In genomic region chr7:134231378-134232346, GRCm38 (mm10) we compare ENCODE assay signal across 14 mouse cellular contexts. TPM values are rescaled to one million over a fixed set of nuclear protein-coding genes. Genes with fewer than 3 reads are reported as not detected.
A peak's percentile ranks its signal among the peaks of the same experiment; 100 is the strongest.
DNase-seq lines count a peak whose midpoint lies in the region; ATAC-seq and TF ChIP-seq lines count a peak whose summit lies in the region.
"Had no signal": no experiment of that assay in that cellular context is flagged by ENCODE, and none has a peak within 500 bp of the region (broad histone marks: within the 10 kb centered on the region; RNA-seq: fewer than 3 reads in every experiment).

Gene Adam12, minus strand, starts transcription at chr7:134232146.

- H3K27me3 ChIP-seq in cerebellum, adult 2 months (ENCODE audit: control insufficient read depth, insufficient read depth, low read length), result no peaks in the 10 kb centered on the region
- no peaks in the 10 kb centered on the region for H3K27me3 ChIP-seq in liver, embryonic 11.5 days (replicated peaks; ENCODE audit: control insufficient read depth, insufficient read depth, low read length)
- H3K27me3 ChIP-seq in liver, postnatal 0 days (ENCODE audit: insufficient read depth, low read length), result no peaks in the 10 kb centered on the region
- H3K27me3 ChIP-seq in midbrain, embryonic 11.5 days (ENCODE audit: control insufficient read depth, insufficient read depth, low read length), result no peaks in the 10 kb centered on the region
- H3K27me3 ChIP-seq: CH12.LX had no signal

- TF ChIP-seq EP300 in liver, postnatal 0 days (IDR thresholded peaks at IDR 0.05; ENCODE audit: low read depth), result no peak

- no peak within 1 kb of the TSS for H3K9ac ChIP-seq in liver, embryonic 11.5 days (ENCODE audit: low read depth, low read length)
- H3K9ac ChIP-seq in liver, postnatal 0 days (replicated peaks), result no peak within 1 kb of the TSS
- no peak within 1 kb of the TSS for H3K9ac ChIP-seq in midbrain, embryonic 11.5 days (ENCODE audit: low read length)
- H3K9ac ChIP-seq: limb, embryonic 15.5 days had no signal

- H3K27ac ChIP-seq in cerebellum, adult 2 months (ENCODE audit: insufficient read depth, low read length), result 0 out of 2 replicates have a peak within 1 kb of the TSS, but pooled peaks have one; percentile 30
- no peak within 1 kb of the TSS for H3K27ac ChIP-seq in liver, embryonic 11.5 days (ENCODE audit: low read depth, low read length)
- H3K27ac ChIP-seq in liver, postnatal 0 days (ENCODE audit: low read depth), result no peak within 1 kb of the TSS
- H3K27ac ChIP-seq in midbrain, embryonic 11.5 days (ENCODE audit: low read depth, low read length), result no peak within 1 kb of the TSS
- H3K27ac ChIP-seq: hindbrain, embryonic 10.5 days; limb, embryonic 15.5 days had no signal

- H3K36me3 ChIP-seq in liver, embryonic 11.5 days (ENCODE audit: control insufficient read depth, insufficient read depth, low read length), result no peaks in the 10 kb centered on the region
- no peaks in the 10 kb centered on the region for H3K36me3 ChIP-seq in liver, postnatal 0 days (replicated peaks; ENCODE audit: insufficient read depth, low read length)
- no peaks in the 10 kb centered on the region for H3K36me3 ChIP-seq in midbrain, embryonic 11.5 days (ENCODE audit: control insufficient read depth, insufficient read depth, low read length)
- H3K36me3 ChIP-seq: hindbrain, embryonic 10.5 days; limb, embryonic 15.5 days had no signal

- TF ChIP-seq POLR2A in cerebellum, adult 2 months (IDR thresholded peaks at IDR 0.05; ENCODE audit: borderline replicate concordance, insufficient read depth, low read length), result no peak

- no peak within 1 kb of the TSS for H3K4me3 ChIP-seq in cerebellum, adult 2 months (replicated peaks; ENCODE audit: insufficient read depth, low read depth, low read length)
- no peak within 1 kb of the TSS for H3K4me3 ChIP-seq in liver, embryonic 11.5 days (ENCODE audit: low read depth, low read length)
- no peak within 1 kb of the TSS for H3K4me3 ChIP-seq in liver, postnatal 0 days (ENCODE audit: low read depth, low read length)
- H3K4me3 ChIP-seq in midbrain, embryonic 11.5 days (ENCODE audit: low read depth, low read length), result no peak within 1 kb of the TSS
- H3K4me3 ChIP-seq: hindbrain, embryonic 10.5 days; limb, embryonic 15.5 days had no signal

- no peak for TF ChIP-seq CTCF in cerebellum, adult 2 months (IDR thresholded peaks at IDR 0.05; ENCODE audit: borderline replicate concordance, insufficient read depth, low read depth, low read length)
- no peak for TF ChIP-seq CTCF in liver, postnatal 0 days (IDR thresholded peaks at IDR 0.05; ENCODE audit: low read depth)

- no peaks in the 10 kb centered on the region for H3K4me1 ChIP-seq in cerebellum, adult 2 months (ENCODE audit: control insufficient read depth, insufficient read depth, low read length)
- 0 out of 2 replicates have a peak, but pooled peaks cover 2% of the 10 kb centered on the region for H3K4me1 ChIP-seq in liver, embryonic 11.5 days (replicated peaks; ENCODE audit: control insufficient read depth, insufficient read depth, low read length)
- no peaks in the 10 kb centered on the region; the same call in 1 of the 2 replicates for H3K4me1 ChIP-seq in liver, postnatal 0 days (ENCODE audit: insufficient read depth)
- peaks cover 8% of the 10 kb centered on the region for H3K4me1 ChIP-seq in midbrain, embryonic 11.5 days (ENCODE audit: control insufficient read depth, insufficient read depth, low read length)

- no peak for DNase-seq in cerebellum, adult 2 months
- no peak for DNase-seq in cerebellum, adult 11-12 months
- no peak for DNase-seq in liver, embryonic 11.5 days (ENCODE audit: low spot score)
- DNase-seq in liver, postnatal 0 days, result no peak
- peak; percentile 49 for DNase-seq in adipocyte (ENCODE audit: low spot score)
- DNase-seq in thymus, postnatal 0 days (ENCODE audit: low spot score), result peak; percentile 70
- no peak for DNase-seq in right cerebral cortex, postnatal 10 days (ENCODE audit: low spot score in 2 of 2)
- DNase-seq in midbrain, embryonic 11.5 days (ENCODE audit: low spot score, missing footprints), result no peak
- DNase-seq: cerebellum, postnatal 14 days; kidney, adult 8-10 months; right cerebral cortex, postnatal 4 days had no signal

- H3K9me3 ChIP-seq in liver, embryonic 11.5 days (ENCODE audit: control insufficient read depth, low read length), result no peaks in the 10 kb centered on the region
- H3K9me3 ChIP-seq in liver, postnatal 0 days (ENCODE audit: low read length), result no peaks in the 10 kb centered on the region
- no peaks in the 10 kb centered on the region for H3K9me3 ChIP-seq in midbrain, embryonic 11.5 days (ENCODE audit: control insufficient read depth, low read length)
- H3K9me3 ChIP-seq: hindbrain, embryonic 10.5 days; limb, embryonic 15.5 days had no signal

- no peak within 1 kb of the TSS for H3K4me2 ChIP-seq in liver, embryonic 11.5 days
- H3K4me2 ChIP-seq in liver, postnatal 0 days (ENCODE audit: low read depth, low read length), result no peak within 1 kb of the TSS
- H3K4me2 ChIP-seq in midbrain, embryonic 11.5 days, result no peak within 1 kb of the TSS
- H3K4me2 ChIP-seq: limb, embryonic 15.5 days had no signal

- ATAC-seq in liver, embryonic 11.5 days (replicated peaks; ENCODE audit: low FRiP score), result no peak
- ATAC-seq in liver, postnatal 0 days, result no peak
- no peak for ATAC-seq in midbrain, embryonic 11.5 days (ENCODE audit: low FRiP score)

- 83% methylated on average over 14 of the region's 14 CpGs for WGBS in cerebellum, adult 2 months
- WGBS in liver, embryonic 11.5 days, result 73% methylated on average over 14 of the region's 14 CpGs
- WGBS in liver, postnatal 0 days (ENCODE audit: insufficient replicate concordance), result 62% methylated on average over 14 of the region's 14 CpGs
- 81% methylated on average over 14 of the region's 14 CpGs for WGBS in midbrain, embryonic 11.5 days

RNA-seq across cellular contexts. Expression of gene Adam12, which starts in this region (rescaled TPM):
- 1.4 and 1.7 TPM in 2 replicates for polyA plus RNA-seq in cerebellum, adult 2 months (2012; rRNA removed)
- polyA plus RNA-seq in liver, embryonic 11.5 days (2014; fragmentation: Nextera tagmentation; extraction: Ambion mirVana), result 11.0 and 11.8 TPM in 2 replicates
- polyA plus RNA-seq in liver, postnatal 0 days (2015; fragmentation: Nextera tagmentation; extraction: Ambion mirVana), result 0.93 and 1.1 TPM in 2 replicates
- 14.7 and 18.3 TPM in 2 replicates for polyA plus RNA-seq in thymus, postnatal 0 days (2015; fragmentation: Nextera tagmentation; extraction: Ambion mirVana)
- polyA plus RNA-seq in midbrain, embryonic 11.5 days (2014; fragmentation: Nextera tagmentation; extraction: Ambion mirVana), result 1.3 and 1.5 TPM in 2 replicates

Comparison
In these comparisons a context has a peak if more than half of its experiments do, and no peak if none do; other contexts are left out.
1. DNase-seq: peak in adipocyte (single experiment) and thymus, postnatal 0 days (single experiment); none in cerebellum, adult 2 months (0 of 2), cerebellum, adult 11-12 months (single experiment), liver, embryonic 11.5 days (single experiment), liver, postnatal 0 days (single experiment), right cerebral cortex, postnatal 10 days (0 of 2) and midbrain, embryonic 11.5 days (single experiment).